Mouse (Mus musculus): ENCODE measurements at regions not wholly inside any gene's neighbourhood (a gene's known extent, or its start where the extent isn't known, plus 50 kb on each side); places are given as distances from the start of the nearest gene placed in this dataset.

- TF ChIP-seq CTCF (IDR thresholded peaks at IDR 0.05; ENCODE audit: extremely low read depth, insufficient read depth, low read length) (no peak), POLR2A (IDR thresholded peaks at IDR 0.05; ENCODE audit: extremely low read depth, insufficient read depth, low read length) (no peak)
These were observed 56.5 kb upstream of the Zfhx3 start for GRCm38 (mm10) chr8:107885971-107886370.
